Mouse (Mus musculus) left cerebral cortex, postnatal 4 days (tissue): ENCODE data around the gene Sh3gl1. TPM values are rescaled to one million over a fixed set of nuclear protein-coding genes. Genes with fewer than 3 reads are reported as not detected.
A peak's percentile ranks its signal among the peaks of the same experiment; 100 is the strongest.
"Not testable (repeated sequence)": the region's sequence is repeated elsewhere in the genome, so short reads cannot be mapped to it uniquely, and the experiment has no call there.

Source experiments
- DNase-seq: peaks from one replicate; pipeline ENCODE4 v3.0.0-alpha.2; 2022
- intact Hi-C: fragments of 180-260 bp; cut with DNase I; formaldehyde crosslinking; loops from one replicate; pipeline ENCODE4 v1.15.1; 2025
- total RNA-seq, 2 experiments: library from RNA; stranded (reverse); gene quantifications; 2 replicates each; pipeline ENCODE4 v1.2.3; 2021

Gene Sh3gl1
- 10 to 100 TPM; 53.6 to 55.3 TPM for total RNA-seq

DNA sequence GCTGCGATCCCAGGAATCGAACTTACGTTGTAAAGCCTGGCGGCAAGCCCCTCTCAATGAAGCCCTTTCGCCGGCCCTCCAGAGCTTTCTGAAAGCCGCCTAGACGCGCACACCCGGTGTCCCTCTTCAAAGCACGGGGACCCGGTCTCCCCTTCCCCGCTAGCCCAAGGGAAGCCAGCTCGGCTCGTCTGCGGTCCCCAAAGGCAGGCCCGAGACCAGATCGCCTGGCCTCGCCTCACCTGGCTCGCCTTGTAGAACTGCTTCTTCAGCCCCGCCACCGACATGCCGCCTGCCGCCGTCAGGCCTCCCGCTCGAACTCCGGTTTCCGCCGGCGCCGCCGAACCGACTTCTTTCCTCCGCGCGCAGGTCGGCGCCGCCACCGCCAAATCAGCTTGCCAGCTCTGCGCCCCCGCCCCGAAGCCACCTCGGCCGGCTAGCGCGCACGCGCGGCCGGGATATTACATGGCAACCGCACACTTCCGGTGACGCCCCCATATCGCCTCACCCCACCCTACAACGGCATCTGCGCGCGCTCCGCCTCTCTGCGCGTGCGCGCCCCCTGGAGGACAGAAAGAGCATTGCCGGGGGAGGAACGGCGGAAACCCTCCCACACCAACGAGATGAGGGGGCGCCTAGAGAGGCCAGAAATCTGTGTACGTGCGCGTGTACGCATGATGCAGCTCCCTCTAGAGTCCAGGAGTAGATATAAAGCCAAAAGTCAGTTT lies at the start of gene Sh3gl1:
TSS of gene Sh3gl1 (minus strand) at position 460 of the 725 bp plus-strand sequence.
- DNase-seq, result peak; percentile 99
- intact Hi-C loops, result no loop called here

DNA sequence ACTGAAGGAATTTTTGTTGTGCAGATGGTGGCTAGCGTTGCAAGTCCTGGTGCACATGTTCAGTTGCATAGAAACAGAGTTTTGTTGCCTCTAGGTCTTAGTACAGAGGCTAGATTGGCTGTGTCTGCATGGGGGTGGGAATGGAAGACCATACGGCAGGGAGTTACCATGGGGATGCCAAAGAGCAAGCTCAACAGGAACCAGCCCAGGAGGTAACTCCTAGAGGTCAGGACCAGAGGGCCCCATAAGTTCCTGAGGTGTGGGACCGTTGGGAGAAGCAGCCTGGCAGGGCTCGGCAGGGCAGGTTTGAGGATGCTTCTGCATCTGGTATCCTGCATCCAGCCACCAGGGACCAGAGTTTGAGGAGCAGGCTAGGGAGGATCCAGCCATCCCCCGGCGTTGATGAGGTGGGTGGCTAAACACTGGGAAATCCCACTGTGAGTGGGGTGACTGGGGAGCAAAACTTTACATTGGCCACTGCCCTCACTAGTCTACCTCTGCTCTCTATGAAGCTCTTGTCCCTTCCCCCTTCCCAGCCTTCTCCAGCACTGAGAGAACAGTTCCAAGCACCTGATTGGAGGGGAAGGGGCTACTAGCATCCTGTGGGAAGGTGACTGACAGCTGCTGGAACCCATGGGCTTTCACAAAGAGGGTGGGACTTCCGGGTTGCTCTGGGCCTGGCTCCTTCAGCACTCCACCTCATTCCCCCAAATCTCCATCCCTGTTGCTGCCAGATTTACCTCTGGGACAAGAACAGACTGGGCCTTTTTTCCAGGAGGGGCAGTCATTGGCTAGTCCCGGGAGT lies 44.5 kb upstream of the Sh3gl1 start:
- DNase-seq, result peak; percentile 61
- intact Hi-C loops, result no loop called here

DNA sequence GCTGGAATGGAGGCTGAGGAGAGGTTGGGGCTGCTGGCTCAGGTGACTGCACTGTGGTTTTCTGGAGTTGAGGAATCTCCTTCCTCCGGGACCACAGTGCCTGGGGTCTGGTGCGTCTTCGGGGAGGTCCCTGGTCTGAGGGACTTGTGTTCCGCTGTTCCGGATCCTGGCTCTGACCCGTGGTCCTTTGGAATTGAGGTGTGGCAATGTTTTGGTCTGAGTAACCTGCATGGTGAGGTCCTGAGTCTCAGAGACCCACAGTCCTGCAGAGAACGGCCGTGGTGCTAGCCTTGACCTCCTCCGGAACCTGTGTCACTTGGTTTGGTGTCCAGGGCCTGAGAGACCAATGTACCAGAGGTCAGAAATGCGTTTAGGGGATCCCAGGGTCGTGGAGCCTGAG lies 43.5 kb upstream of the Sh3gl1 start:
- intact Hi-C loops, result no loop called here
- no peak for DNase-seq

DNA sequence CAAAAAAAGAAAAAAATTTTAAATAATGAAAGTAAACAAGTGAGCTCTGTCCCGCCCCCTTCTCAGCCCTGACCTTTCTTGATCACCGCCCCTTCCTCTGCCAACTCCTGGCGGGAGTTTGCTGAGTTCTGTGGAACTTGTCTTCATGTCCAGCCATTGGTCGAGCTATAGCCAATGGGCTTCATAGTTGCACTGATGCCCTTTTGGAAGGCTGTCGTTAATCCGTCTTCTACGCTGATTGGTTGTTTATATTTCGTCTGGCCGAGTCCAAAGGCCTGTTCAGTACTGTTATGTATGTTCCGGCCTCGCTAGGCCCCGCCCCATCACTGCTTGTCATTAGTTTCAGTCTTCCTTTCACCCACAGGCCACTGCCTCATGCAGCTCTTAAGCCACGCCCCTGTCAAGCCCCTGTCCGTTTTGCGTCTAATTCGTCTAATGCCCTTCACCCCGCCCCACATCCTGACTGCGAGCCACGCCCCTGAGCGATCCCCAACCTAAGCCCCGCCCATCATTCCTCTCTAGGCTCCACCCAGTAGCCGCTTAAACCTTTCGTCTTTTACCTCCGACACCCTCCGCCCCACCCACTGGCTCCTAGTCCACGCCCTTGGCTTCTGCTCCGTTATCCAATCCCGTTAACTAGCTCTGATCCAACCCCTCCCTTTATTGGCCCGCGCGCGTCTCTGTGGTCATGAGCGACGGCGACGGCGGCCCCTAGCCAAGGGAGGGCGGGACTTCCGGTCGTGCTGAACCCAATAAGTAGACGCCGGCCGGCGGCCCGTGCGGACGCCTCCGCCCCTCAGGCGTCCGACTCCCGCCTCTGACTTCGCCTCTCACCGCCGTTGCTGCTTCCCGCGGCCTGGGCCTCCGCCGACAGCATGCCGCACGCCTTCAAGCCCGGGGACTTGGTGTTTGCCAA lies 42.7 kb upstream of the Sh3gl1 start, which contains the start of gene Hdgfl2:
TSS of gene Hdgfl2 (plus strand) at position 755 of the 916 bp plus-strand sequence.
- DNase-seq, result peak; percentile 100
- intact Hi-C loops, result no loop called here

DNA sequence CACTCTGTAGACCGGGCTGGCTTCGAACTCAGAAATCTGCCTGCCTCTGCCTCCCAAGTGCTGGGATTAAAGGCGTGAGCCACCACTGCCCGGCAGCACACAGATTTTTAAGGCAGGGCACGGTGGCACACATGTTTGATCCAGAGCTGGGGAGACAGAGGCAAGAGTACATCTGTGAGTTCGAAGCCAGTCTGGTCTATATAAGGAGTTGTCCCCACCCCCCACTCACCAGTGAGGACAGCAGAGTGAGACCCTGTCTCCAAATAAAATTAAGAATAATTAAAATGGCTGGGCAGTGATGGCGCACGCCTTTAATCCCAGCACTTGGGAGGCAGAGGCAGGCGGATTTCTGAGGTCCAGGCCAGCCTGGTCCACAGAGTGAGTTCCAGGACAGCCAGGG lies 41.9 kb upstream of the Sh3gl1 start:
- intact Hi-C loops, DNase-seq: not testable (repeated sequence)

DNA sequence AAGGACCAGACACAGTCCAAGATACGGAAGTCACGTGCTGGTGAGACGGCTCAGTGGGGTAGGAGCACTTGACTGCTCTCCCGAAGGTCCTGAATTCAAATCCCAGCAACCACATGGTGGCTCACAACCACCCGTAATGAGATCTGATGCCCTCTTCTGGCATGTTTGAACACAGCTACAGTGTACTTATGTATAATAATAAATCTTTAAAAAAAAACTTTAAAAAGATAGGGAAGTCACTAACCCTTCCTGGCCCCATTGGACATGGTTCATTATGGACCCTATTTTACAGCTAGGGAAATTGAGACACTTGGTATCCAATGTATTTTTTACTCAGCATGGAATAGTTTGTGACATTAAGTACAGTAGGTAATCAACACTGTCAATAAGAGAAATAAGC lies 41.1 kb upstream of the Sh3gl1 start:
- intact Hi-C loops, result no loop called here
- DNase-seq, result no peak

DNA sequence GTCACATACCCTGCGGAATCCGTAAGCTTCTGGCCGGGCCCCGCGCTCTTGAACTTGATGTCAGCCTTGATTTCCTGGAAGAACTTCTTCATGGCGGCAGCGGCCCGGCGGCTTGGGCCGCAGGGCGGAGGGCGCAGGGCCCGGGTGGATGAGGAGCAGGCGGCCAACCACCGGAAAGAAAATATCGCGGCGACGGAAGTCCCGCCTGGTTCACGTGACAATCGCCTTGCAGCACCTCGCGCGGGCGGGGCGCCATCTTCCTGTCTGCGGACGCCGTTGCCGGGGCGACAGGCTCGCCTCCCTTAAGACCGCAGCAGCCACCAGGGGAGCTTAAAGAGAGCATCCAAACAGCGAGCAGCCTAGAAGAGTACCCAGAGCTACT lies 38.4 kb upstream of the Sh3gl1 start, which contains the start of gene Ubxn6:
TSS of gene Ubxn6 (minus strand) at position 202 of the 382 bp plus-strand sequence.
- intact Hi-C loops, result no loop called here
- peak; percentile 98 for DNase-seq

DNA sequence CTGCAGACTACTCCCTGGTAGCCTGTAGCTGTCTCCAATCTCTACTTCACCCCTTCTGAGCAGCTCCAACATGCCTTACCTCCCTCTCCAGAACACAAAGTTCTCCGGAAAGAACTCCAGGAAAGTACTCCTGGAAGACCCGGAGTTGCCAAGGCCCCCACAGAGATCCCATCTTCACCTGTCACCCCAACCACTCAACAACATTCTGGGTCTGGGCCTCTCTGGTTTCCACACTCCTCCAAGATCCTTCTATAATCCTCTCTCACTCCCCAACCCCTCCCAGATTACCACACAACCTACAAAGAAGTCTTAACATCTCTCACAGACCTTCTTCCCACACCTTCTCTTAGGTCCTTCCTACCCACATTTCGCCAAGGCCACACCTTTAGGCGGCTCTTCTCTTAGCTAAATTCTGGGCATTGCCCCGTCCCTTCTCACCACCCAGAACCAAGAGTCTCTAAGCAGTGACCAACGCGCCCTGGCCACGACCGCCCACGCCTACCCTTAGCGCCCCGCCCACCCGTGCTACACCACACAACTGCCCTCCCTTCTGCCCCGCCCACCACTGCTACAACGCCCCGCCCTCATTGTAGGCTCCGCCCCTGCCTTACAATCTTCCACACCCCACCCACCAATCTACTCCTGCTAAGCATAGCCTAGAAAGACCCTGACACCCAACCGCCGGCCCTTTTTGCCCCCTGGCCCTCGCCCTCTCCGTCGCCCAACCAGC lies 37.8 kb upstream of the Sh3gl1 start:
- DNase-seq, result peak; percentile 80
- intact Hi-C loops, result no loop called here

DNA sequence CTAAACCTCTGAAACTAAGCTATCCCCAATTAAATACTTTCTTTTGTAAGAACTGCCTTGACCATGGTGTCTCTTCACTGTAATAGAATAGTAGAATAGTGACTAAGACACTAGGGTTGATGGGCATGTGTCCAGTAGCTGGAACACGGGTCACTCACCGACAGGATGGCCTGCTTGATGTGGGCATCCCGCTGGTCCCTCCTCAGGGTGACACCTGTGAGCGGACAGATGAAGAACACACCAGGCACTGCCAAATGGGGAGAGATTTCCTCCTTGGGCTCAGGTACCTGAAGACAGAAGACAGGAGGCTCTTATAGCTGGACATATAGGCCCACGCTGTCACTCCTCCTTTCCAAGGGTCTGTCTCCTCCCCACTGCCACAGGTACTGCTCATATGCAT lies 35.8 kb upstream of the Sh3gl1 start:
- intact Hi-C loops, result no loop called here
- DNase-seq, result no peak

DNA sequence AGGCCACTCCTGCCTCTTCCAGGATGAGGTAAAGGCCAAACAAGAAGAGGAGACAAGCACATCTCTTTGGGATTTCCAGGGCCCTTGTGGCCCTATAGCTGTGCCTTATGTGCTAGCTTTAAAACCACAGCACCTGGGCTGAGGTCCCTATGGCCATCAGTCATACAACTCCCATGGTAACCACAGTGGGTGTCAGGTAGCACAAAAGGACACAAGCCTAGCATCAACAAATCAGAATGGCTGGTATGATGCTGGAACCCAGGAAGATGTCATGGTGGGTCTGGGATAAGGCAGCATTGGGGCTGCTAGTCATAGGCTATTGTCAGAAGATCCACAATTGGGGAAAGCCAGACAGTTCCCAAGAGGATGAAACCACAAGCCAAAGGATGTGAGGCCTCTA lies 34.7 kb upstream of the Sh3gl1 start:
- intact Hi-C loops, result no loop called here
- DNase-seq, result no peak

DNA sequence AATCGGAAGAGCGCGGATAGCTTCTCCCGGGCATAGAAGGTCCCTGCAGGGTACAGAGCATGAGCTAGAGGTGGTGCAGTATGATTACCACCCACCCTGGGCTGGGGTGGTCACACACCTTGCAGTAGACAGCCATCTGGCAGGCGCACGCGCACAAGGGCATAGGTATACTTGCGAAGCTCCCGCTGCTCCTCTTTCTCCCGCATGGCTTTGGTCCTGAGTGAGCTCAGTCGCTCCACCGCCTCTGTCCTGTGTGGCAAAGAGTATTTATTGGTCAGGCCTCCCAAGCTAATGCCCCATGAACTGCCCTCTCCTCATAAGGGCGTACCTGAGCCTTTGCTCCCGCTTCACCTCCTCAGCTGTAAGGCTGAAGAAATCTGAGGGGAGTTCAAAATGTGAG lies 32.6 kb upstream of the Sh3gl1 start:
- intact Hi-C loops, result no loop called here

DNA sequence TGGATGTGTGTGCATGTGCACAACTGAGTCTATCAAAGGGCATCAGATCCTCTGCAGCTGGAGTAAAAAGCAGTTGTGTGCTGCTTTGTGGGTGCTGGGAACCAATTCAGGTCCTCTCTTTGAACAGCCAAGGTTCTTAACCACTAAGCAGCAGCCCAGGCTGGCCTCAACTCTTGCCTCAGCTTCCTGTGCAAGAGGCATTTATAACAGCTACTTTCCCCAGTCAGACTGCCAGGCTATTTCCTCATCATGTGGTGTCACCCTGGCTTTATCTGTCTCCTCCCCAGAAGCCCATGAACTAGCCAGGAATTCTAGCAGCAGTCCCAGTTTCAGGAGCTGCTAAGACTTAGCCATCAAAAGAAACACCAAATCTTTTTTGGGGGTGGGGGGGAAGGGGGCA lies 30.0 kb upstream of the Sh3gl1 start:
- DNase-seq, result no peak
- intact Hi-C loops, result no loop called here

More for the DNA sequence above, 32.6 kb upstream of the Sh3gl1 start:
- DNase-seq, result no peak

DNA sequence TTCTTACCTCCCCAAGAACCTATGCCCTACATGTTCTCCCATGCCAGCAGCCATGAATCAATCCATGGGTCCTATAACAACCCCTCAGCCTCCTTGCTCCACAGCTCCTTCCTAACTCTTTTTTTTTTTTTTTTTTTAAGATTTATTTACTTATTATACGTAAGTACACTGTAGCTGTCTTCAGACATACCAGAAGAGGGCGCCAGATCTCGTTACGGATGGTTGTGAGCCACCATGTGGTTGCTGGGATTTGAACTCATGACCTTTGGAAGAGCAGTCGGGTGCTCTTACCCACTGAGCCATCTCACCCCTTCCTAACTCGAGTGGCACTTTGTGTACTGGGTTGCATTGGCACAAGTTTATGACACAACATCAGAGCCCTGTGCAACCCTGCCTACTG lies 29.3 kb upstream of the Sh3gl1 start:
- intact Hi-C loops, DNase-seq: not testable (repeated sequence)

DNA sequence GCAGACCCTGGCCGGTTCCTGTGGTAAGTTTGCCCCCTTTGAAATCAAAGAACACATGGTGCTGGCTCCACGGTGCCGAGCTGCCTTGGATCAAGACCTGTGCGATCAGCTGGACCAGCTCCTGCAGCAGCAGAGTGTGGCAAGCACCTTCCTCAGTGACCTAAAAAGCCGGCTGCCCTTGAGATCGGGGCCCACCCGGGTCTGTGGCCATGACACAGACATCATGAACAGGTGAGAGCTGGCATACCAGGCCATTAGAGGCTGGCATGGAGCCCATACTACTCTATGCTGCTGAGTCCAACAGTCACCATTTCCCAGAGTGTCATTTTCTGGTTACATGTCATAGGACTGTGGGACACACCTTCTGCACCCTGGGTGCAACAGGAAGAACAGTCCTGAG lies 25.6 kb upstream of the Sh3gl1 start:
- intact Hi-C loops, result no loop called here
- no peak for DNase-seq

DNA sequence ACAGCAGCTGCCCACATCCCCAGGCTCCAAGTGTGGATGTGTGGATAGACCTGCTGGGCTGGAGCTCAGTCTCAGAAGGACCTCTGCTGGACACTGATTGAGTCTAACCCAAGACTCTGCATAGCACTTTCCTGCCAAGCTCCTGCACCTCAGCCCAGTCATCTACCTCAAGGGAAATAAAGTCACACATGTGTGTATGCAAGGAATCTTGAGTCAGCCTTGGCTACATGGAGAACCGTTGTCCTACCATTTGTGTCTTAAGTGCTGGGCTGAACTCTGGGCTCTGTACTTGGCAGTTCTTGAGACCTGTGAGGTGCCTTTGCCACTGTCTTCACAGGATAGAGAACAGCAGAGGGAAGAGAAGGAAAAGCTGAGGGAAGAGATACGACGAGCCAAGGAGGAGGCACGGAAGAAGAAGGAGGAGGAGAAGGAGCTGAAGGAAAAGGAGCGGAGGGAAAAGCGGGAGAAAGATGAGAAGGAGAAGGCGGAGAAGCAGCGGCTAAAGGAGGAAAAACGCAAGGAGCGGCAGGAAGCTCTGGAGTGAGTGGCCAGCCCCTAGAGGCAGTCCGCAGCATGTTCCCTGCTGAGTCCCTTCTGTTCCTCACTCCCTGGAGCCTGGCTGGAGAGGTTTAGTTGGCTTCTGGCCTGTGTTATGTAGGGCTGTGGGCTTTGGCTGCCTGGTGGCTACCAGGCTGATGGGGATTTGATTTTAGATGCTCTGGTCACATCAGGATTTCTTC lies 21.1 kb upstream of the Sh3gl1 start:
- no peak for DNase-seq
- intact Hi-C loops, result no loop called here

DNA sequence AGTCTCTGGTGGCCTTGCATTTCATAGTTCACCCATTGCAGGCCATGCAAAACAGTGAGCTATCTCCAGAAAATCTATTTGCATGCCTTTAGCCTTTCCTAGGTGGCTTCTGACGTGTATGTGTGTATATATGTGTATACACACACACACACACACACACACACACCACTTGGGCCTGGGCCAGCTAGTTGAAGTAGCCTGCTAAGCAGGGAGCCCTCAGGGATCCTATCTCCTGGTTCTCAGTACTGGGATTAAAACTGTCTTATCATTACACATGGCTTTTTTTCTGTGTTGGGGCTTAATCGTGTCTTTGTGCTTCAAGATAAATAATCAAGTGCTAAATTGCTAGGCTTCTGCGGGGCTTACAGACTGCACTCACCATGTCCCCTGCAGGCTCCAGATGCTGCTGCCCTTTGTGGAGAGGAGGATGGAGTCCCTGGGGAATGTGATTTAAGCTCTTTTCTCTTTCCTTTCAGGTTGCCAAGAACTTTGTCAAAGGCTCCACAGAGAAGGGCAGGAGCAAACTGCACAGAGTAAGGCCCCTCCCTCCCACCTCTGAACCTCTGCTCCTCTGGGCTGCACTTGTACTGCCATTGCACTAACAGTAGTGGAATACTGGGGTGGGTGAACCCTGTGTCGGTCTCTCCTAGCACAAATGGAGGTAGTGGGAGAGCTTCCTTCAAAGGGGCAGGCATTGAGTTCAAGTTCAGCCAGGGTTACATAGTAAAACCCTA lies 19.7 kb upstream of the Sh3gl1 start:
- intact Hi-C loops, result no loop called here
- DNase-seq, result no peak

DNA sequence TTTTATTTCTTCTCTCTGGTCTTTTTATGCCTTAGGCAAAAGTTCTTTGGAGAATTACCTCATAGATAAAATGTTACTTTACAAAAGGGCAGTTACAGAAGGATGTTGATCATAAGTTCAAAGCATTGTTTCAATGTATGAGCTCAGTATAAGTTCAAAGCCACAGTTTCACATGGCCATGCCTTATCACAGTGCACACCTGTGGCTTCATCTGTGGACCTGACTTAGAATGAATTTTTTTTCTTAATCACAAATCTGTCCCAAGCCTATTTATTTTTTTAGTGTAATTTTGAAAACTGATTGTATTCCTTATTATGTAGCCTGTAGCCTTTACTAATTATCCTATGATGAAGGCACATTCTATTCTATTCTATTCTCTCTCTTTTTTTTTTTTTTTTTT lies 18.5 kb upstream of the Sh3gl1 start:
- DNase-seq, result no peak
- intact Hi-C loops, result no loop called here

DNA sequence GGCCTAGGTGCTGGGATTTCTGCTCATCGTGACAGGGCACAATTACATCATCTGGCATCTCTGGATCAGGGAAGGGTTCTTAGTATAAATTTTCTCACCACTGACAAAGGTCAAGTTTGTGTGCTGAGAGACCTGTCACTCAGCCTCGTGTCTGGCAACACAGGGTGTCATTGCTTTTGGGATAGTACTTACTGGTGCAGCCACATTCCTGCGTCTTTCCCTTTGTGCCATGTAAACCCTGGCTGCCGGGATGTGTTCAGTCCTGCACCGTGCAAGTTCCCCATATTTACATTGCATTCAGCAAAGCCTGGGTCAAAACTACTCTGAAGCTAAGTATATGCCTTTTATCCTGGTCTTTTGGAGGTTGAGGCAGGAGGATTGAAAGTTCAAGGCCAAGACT lies 14.9 kb upstream of the Sh3gl1 start:
- DNase-seq, result no peak
- intact Hi-C loops, result no loop called here

DNA sequence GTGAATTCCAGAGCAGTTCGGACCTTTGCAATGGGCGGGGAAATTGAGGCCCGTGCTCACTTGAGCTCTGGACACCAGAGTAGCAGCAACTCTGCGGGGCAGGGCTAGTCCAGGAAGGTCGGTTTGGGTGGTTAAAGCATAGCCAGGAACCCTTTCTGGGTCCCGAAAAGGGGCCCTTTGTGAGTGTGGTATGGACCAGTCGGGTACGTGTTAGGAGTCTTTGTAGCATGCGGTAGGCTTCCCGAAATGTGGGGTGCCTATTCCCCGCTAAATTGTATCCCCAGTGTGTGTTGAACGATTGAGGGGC lies 4.4 kb upstream of the Sh3gl1 start:
- intact Hi-C loops, result no loop called here
- no peak for DNase-seq
